Mouse (Mus musculus): ENCODE results near the gene Hoxb2.

Hoxb2 gene

GRCm38 (mm10) chr11:96337026-96337425 is 13.3 kb upstream of the Hoxb2 start:
- DNase-seq = no peak

- no peak for DNase-seq
Measured at GRCm38 (mm10) chr11:96338957-96339855, 11.1 kb upstream of the Hoxb2 start.

GRCm38 (mm10) chr11:96340698-96341365 is 9.5 kb upstream of the Hoxb2 start:
- no peak for DNase-seq

- DNase-seq = no peak
Measured at GRCm38 (mm10) chr11:96341701-96342575, 8.4 kb upstream of the Hoxb2 start.

- DNase-seq = no peak
Measured at GRCm38 (mm10) chr11:96342576-96342930, 7.8 kb upstream of the Hoxb2 start.

GRCm38 (mm10) chr11:96343206-96343745 is 7.0 kb upstream of the Hoxb2 start:
- DNase-seq = no peak

- DNase-seq = no peak
Measured at GRCm38 (mm10) chr11:96344061-96344877, 6.1 kb upstream of the Hoxb2 start.

- DNase-seq = no peak
Measured at GRCm38 (mm10) chr11:96344878-96345159, 5.5 kb upstream of the Hoxb2 start.

GRCm38 (mm10) chr11:96345220-96345892 is 5.0 kb upstream of the Hoxb2 start:
- no peak for DNase-seq

- DNase-seq = no peak
Measured at GRCm38 (mm10) chr11:96345893-96346806, 4.2 kb upstream of the Hoxb2 start.

- DNase-seq = no peak
Measured at GRCm38 (mm10) chr11:96346916-96347520, 3.3 kb upstream of the Hoxb2 start.

- DNase-seq = no peak
Measured at GRCm38 (mm10) chr11:96347717-96348116, 2.6 kb upstream of the Hoxb2 start.

GRCm38 (mm10) chr11:96348141-96348928 is 2.0 kb upstream of the Hoxb2 start:
- DNase-seq = no peak

GRCm38 (mm10) chr11:96348988-96349387 is 1.3 kb upstream of the Hoxb2 start:
- no peak for DNase-seq

- no peak for DNase-seq
Measured at GRCm38 (mm10) chr11:96349491-96350340, 609 bp upstream of the Hoxb2 start.

- no peak for DNase-seq
Measured at GRCm38 (mm10) chr11:96350791-96351190, 466 bp downstream of the Hoxb2 start.

GRCm38 (mm10) chr11:96351312-96351711 is 987 bp downstream of the Hoxb2 start:
- DNase-seq = no peak

- no peak for DNase-seq
Measured at GRCm38 (mm10) chr11:96351831-96352230, 1.5 kb downstream of the Hoxb2 start.

All from right cerebral cortex, adult 18-20 months (tissue).